ENCODE assay signal across 27 mouse cellular contexts in the genomic region with DNA sequence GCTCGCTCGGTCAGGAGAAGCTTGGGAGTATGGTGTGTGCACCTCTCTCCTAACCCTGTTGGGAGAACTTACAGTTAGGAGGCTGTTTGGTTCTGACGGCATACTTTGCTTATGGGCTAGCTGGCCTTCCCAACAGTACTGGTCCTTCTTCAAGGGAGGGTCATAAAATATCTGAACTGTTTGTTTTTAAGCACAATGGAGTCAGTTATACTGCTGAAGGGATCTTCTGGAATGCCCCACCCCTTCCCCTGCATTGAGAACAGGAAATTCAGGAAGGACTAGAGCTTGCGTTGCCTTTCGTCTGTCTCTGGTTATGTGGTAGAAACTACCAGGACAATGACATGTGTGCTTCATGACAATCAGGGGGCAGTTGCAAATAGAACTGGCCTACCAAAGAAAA. TPM values are rescaled to one million over a fixed set of nuclear protein-coding genes. Genes with fewer than 3 reads are reported as not detected.
DNase-seq lines count a peak whose midpoint lies in the region; ATAC-seq and TF ChIP-seq lines count a peak whose summit lies in the region.
"Had no signal": no experiment of that assay in that cellular context is flagged by ENCODE, and none has a peak within 500 bp of the region (broad histone marks: within the 10 kb centered on the region; RNA-seq: fewer than 3 reads in every experiment).

No protein-coding gene starts in this region.

- TF ChIP-seq CTCF in lung, postnatal 0 days (IDR thresholded peaks at IDR 0.05), result no peak

- peaks cover 16% of the 10 kb centered on the region for H3K4me1 ChIP-seq in kidney, embryonic 15.5 days
- H3K4me1 ChIP-seq in lung, postnatal 0 days (ENCODE audit: insufficient read depth, low read depth, low read length), result no peaks in the 10 kb centered on the region
- peaks cover 2% of the 10 kb centered on the region; the same call in 1 of the 2 replicates for H3K4me1 ChIP-seq in intestine, embryonic 15.5 days (replicated peaks)
- peaks cover 13% of the 10 kb centered on the region; the same call in 1 of the 2 replicates for H3K4me1 ChIP-seq in stomach, embryonic 16.5 days (ENCODE audit: control insufficient read depth, insufficient read depth, low read length)
- H3K4me1 ChIP-seq: limb, embryonic 15.5 days had no signal

- ATAC-seq in kidney, embryonic 15.5 days (replicated peaks; ENCODE audit: low FRiP score), result no peak
- peak; percentile 28; the same call in 1 of the 2 replicates for ATAC-seq in lung, postnatal 0 days
- peak; percentile 78 for ATAC-seq in intestine, embryonic 15.5 days
- peak; percentile 55; the same call in 1 of the 2 replicates for ATAC-seq in stomach, embryonic 16.5 days (ENCODE audit: insufficient read depth, low FRiP score)
- ATAC-seq: forebrain, embryonic 14.5 days; hindbrain, postnatal 0 days; midbrain, embryonic 15.5 days; Patski had no signal

- H3K4me2 ChIP-seq in kidney, embryonic 15.5 days, result no peak overlapping the region
- H3K4me2 ChIP-seq in lung, postnatal 0 days (replicated peaks; ENCODE audit: low read depth, low read length), result no peak overlapping the region
- H3K4me2 ChIP-seq in intestine, embryonic 15.5 days (replicated peaks), result no peak overlapping the region
- H3K4me2 ChIP-seq in stomach, embryonic 16.5 days (ENCODE audit: low read depth, low read length), result peak overlapping the region; percentile 31
- H3K4me2 ChIP-seq: heart, embryonic 12.5 days; limb, embryonic 15.5 days; midbrain, embryonic 15.5 days had no signal

- WGBS in kidney, embryonic 15.5 days, result 62% methylated on average over 5 of the region's 5 CpGs
- WGBS in lung, postnatal 0 days, result 43% methylated on average over 5 of the region's 5 CpGs
- 51% methylated on average over 5 of the region's 5 CpGs for WGBS in intestine, embryonic 15.5 days
- 54% methylated on average over 5 of the region's 5 CpGs for WGBS in stomach, embryonic 16.5 days

- H3K9ac ChIP-seq in kidney, embryonic 15.5 days, result no peak overlapping the region
- H3K9ac ChIP-seq in lung, postnatal 0 days (replicated peaks; ENCODE audit: low read depth), result no peak overlapping the region
- H3K9ac ChIP-seq in intestine, embryonic 15.5 days, result no peak overlapping the region
- H3K9ac ChIP-seq in stomach, embryonic 16.5 days (ENCODE audit: low read length), result no peak overlapping the region
- H3K9ac ChIP-seq: heart, embryonic 12.5 days; limb, embryonic 15.5 days; liver, embryonic 14.5 days; midbrain, embryonic 15.5 days had no signal

- DNase-seq in kidney, postnatal 25 days, result no peak
- peak; percentile 17 for DNase-seq in lung, postnatal 0 days (ENCODE audit: low spot score)
- DNase-seq in lung, postnatal 10 days, result no peak
- DNase-seq in thymus, postnatal 14 days, result no peak
- DNase-seq: adrenal gland, adult 2 months; B cell, adult 2 months; cerebellum, adult 11-12 months; cerebellum, postnatal 10 days; heart, postnatal 10 days; kidney, adult 8-10 months; left cerebral cortex, postnatal 4 days; thymus, postnatal 36 days had no signal

- no peaks in the 10 kb centered on the region for H3K36me3 ChIP-seq in kidney, embryonic 15.5 days
- H3K36me3 ChIP-seq in lung, postnatal 0 days (ENCODE audit: insufficient read depth, low read length), result no peaks in the 10 kb centered on the region
- H3K36me3 ChIP-seq in intestine, embryonic 15.5 days, result no peaks in the 10 kb centered on the region
- no peaks in the 10 kb centered on the region for H3K36me3 ChIP-seq in stomach, embryonic 16.5 days (ENCODE audit: control insufficient read depth, insufficient read depth, low read length)
- H3K36me3 ChIP-seq: G1E; heart, embryonic 12.5 days; limb, embryonic 15.5 days; midbrain, embryonic 15.5 days had no signal

- H3K9me3 ChIP-seq in kidney, embryonic 15.5 days (replicated peaks), result no peaks in the 10 kb centered on the region
- H3K9me3 ChIP-seq in lung, postnatal 0 days (ENCODE audit: low read length), result no peaks in the 10 kb centered on the region
- H3K9me3 ChIP-seq in intestine, embryonic 15.5 days, result no peaks in the 10 kb centered on the region
- no peaks in the 10 kb centered on the region for H3K9me3 ChIP-seq in stomach, embryonic 16.5 days (replicated peaks; ENCODE audit: control insufficient read depth, low read length)
- H3K9me3 ChIP-seq: G1E; limb, embryonic 15.5 days; midbrain, embryonic 15.5 days had no signal

- TF ChIP-seq EP300 in lung, postnatal 0 days (IDR thresholded peaks at IDR 0.05), result no peak

- H3K27me3 ChIP-seq in kidney, embryonic 15.5 days, result no peaks in the 10 kb centered on the region
- no peaks in the 10 kb centered on the region for H3K27me3 ChIP-seq in lung, postnatal 0 days (replicated peaks; ENCODE audit: insufficient read depth, low read length)
- no peaks in the 10 kb centered on the region for H3K27me3 ChIP-seq in intestine, embryonic 15.5 days (replicated peaks)
- H3K27me3 ChIP-seq in stomach, embryonic 16.5 days (ENCODE audit: control insufficient read depth, insufficient read depth, low read length), result no peaks in the 10 kb centered on the region
- H3K27me3 ChIP-seq: CH12.LX; heart, embryonic 12.5 days; limb, embryonic 15.5 days; midbrain, embryonic 15.5 days; Patski had no signal

- peak overlapping the region; percentile 27; the same call in 1 of the 2 replicates for H3K27ac ChIP-seq in kidney, embryonic 15.5 days
- no peak overlapping the region for H3K27ac ChIP-seq in lung, postnatal 0 days (ENCODE audit: low read length)
- H3K27ac ChIP-seq in intestine, embryonic 15.5 days, result no peak overlapping the region
- H3K27ac ChIP-seq in stomach, embryonic 16.5 days (ENCODE audit: low read length), result peak overlapping the region; percentile 67
- H3K27ac ChIP-seq: hindbrain, postnatal 0 days; limb, embryonic 15.5 days; liver, embryonic 14.5 days; midbrain, embryonic 15.5 days had no signal

- H3K4me3 ChIP-seq in kidney, embryonic 15.5 days (replicated peaks), result no peak overlapping the region
- H3K4me3 ChIP-seq in lung, postnatal 0 days (ENCODE audit: low read depth, low read length), result no peak overlapping the region
- H3K4me3 ChIP-seq in intestine, embryonic 15.5 days (replicated peaks), result no peak overlapping the region
- H3K4me3 ChIP-seq in stomach, embryonic 16.5 days (replicated peaks; ENCODE audit: low read length), result no peak overlapping the region
- H3K4me3 ChIP-seq: heart, embryonic 12.5 days; limb, embryonic 15.5 days; midbrain, embryonic 15.5 days; myocyte had no signal

RNA-seq across cellular contexts. Expression of gene Vtcn1, which starts 31.9 kb away (rescaled TPM):
- polyA plus RNA-seq in kidney, embryonic 15.5 days (2015; fragmentation: Nextera tagmentation; extraction: Ambion mirVana), result 0.25 and 0.32 TPM in 2 replicates
- polyA plus RNA-seq in lung, postnatal 0 days (2015; fragmentation: Nextera tagmentation; extraction: Ambion mirVana), result 0.81 and 0.89 TPM in 2 replicates
- 0.38 and 0.42 TPM in 2 replicates for polyA plus RNA-seq in intestine, embryonic 15.5 days (2015; fragmentation: Nextera tagmentation; extraction: Ambion mirVana)
- 2.1 and 3.1 TPM in 2 replicates for polyA plus RNA-seq in stomach, embryonic 16.5 days (2015; fragmentation: Nextera tagmentation; extraction: Ambion mirVana)
- polyA plus RNA-seq: adrenal gland, adult 2 months; embryonic facial prominence, embryonic 11.5 days; forebrain, embryonic 14.5 days; G1E; liver, embryonic 14.5 days; midbrain, embryonic 15.5 days; neural tube, embryonic 14.5 days had no signal

Comparison
In these comparisons a context has a peak if more than half of its experiments do, and no peak if none do; other contexts are left out.
1. H3K27ac ChIP-seq: peak in kidney, embryonic 15.5 days (single experiment) and stomach, embryonic 16.5 days (single experiment); none in lung, postnatal 0 days (single experiment) and intestine, embryonic 15.5 days (single experiment).